Mouse (Mus musculus) testis, adult 2 months (tissue): ENCODE measurements around the gene Adgre5. TPM values are rescaled to one million over a fixed set of nuclear protein-coding genes. Genes with fewer than 3 reads are reported as not detected.

ENCODE experiments used
- H3K27ac ChIP-seq: fragments of 200-500 bp; 2 replicates; pipeline ENCODE4 v1.5.1; 2012; ENCODE audit warnings: low read depth, low read length; ENCODE audit not compliant: control insufficient read depth, insufficient read depth
- H3K27me3 ChIP-seq: fragments of 200-500 bp; 2 replicates; pipeline ENCODE4 v1.6.1; 2012; ENCODE audit warnings: mild to moderate bottlenecking, low read length, moderate library complexity; ENCODE audit not compliant: control insufficient read depth, insufficient read depth
- H3K36me3 ChIP-seq: fragments of 200-500 bp; 2 replicates; pipeline ENCODE4 v1.6.1; 2012; ENCODE audit warnings: mild to moderate bottlenecking, low read length; ENCODE audit not compliant: control insufficient read depth, insufficient read depth
- H3K4me1 ChIP-seq: fragments of 200-500 bp; 2 replicates; pipeline ENCODE4 v1.6.1; 2012; ENCODE audit warnings: low read length; ENCODE audit not compliant: control insufficient read depth, insufficient read depth
- H3K4me3 ChIP-seq: fragments of 200-500 bp; 2 replicates; pipeline ENCODE4 v1.5.1; 2012; ENCODE audit warnings: low read depth, mild to moderate bottlenecking, low read length, moderate library complexity, mixed read lengths; ENCODE audit not compliant: control insufficient read depth
- CTCF ChIP-seq: fragments of 200-500 bp; IDR thresholded peaks from 2 replicates; pipeline ENCODE4 v1.5.1; 2012; ENCODE audit warnings: low read depth, mild to moderate bottlenecking, inconsistent platforms, low read length, moderate library complexity; ENCODE audit not compliant: control insufficient read depth, insufficient read depth, insufficient replicate concordance
- POLR2A ChIP-seq: fragments of 200-500 bp; IDR thresholded peaks from 2 replicates; pipeline ENCODE4 v1.6.1; 2012; ENCODE audit warnings: low read depth, mild to moderate bottlenecking, inconsistent platforms, low read length, moderate library complexity; ENCODE audit not compliant: control insufficient read depth
- polyA plus RNA-seq: library from polyadenylated mRNA; depleted of rRNA; stranded (reverse); fragments of >200 nt; gene quantifications from 2 replicates; pipeline ENCODE4 v1.2.3, GENCODE M21; 2012; rRNA removed

The Adgre5 gene
- polyA plus RNA-seq, 1 experiment = 6.1 TPM

GRCm38 (mm10) chr8:83679866-83680265 lies 61.3 kb downstream of the Adgre5 start:
- no peak overlapping the region for H3K4me3 ChIP-seq
- H3K27ac ChIP-seq = no peak overlapping the region
- H3K27me3 ChIP-seq = no peaks in the 10 kb centered on the region
- no peaks in the 10 kb centered on the region for H3K36me3 ChIP-seq
- TF ChIP-seq POLR2A = no peak
- TF ChIP-seq CTCF = no peak
- no peaks in the 10 kb centered on the region for H3K4me1 ChIP-seq

- H3K27ac ChIP-seq = no peak overlapping the region
- TF ChIP-seq CTCF = no peak
- no peaks in the 10 kb centered on the region for H3K4me1 ChIP-seq
- H3K4me3 ChIP-seq = no peak overlapping the region
- H3K27me3 ChIP-seq = no peaks in the 10 kb centered on the region
- no peaks in the 10 kb centered on the region for H3K36me3 ChIP-seq
Observed at GRCm38 (mm10) chr8:83674497-83674896, 66.6 kb downstream of the Adgre5 start.

Other genes starting within 250 kb of the Adgre5 start
- gene Olfr370, start 205.5 kb downstream of the Adgre5 start, polyA plus RNA-seq = not detected in 2 replicates
- gene Ndufb7, start 174.7 kb downstream of the Adgre5 start, polyA plus RNA-seq = 231 and 259 TPM in 2 replicates
- gene Tecr, start 133.4 kb downstream of the Adgre5 start, polyA plus RNA-seq = 159 and 173 TPM in 2 replicates
- 203 and 207 TPM in 2 replicates for gene Dnajb1, start 133.1 kb downstream of the Adgre5 start, polyA plus RNA-seq
- gene Gipc1, start 88.6 kb downstream of the Adgre5 start, polyA plus RNA-seq = 12.1 and 12.2 TPM in 2 replicates
- 0.51 and 0.59 TPM in 2 replicates for gene Ptger1, start 74.6 kb downstream of the Adgre5 start, polyA plus RNA-seq
- 13.3 and 16.6 TPM in 2 replicates for gene Pkn1, start 42.1 kb downstream of the Adgre5 start, polyA plus RNA-seq
- gene Ddx39, start 26.1 kb downstream of the Adgre5 start, polyA plus RNA-seq = 101 and 105 TPM in 2 replicates
- gene Adgrl1, start 158.8 kb upstream of the Adgre5 start, polyA plus RNA-seq = 54.3 and 64.0 TPM in 2 replicates
- 14.9 and 15.2 TPM in 2 replicates for gene Gm10644, start 213.9 kb upstream of the Adgre5 start, polyA plus RNA-seq
- 65.0 and 73.8 TPM in 2 replicates for gene Asf1b, start 214.2 kb upstream of the Adgre5 start, polyA plus RNA-seq
- 101 and 103 TPM in 2 replicates for gene Prkaca, start 231.7 kb upstream of the Adgre5 start, polyA plus RNA-seq